Mouse (Mus musculus): Measurements from ENCODE around the gene Ggt1.
"Not testable (repeated sequence)": the region's sequence is repeated elsewhere in the genome, so short reads cannot be mapped to it uniquely, and the experiment has no call there.

Ggt1 gene

DNA sequence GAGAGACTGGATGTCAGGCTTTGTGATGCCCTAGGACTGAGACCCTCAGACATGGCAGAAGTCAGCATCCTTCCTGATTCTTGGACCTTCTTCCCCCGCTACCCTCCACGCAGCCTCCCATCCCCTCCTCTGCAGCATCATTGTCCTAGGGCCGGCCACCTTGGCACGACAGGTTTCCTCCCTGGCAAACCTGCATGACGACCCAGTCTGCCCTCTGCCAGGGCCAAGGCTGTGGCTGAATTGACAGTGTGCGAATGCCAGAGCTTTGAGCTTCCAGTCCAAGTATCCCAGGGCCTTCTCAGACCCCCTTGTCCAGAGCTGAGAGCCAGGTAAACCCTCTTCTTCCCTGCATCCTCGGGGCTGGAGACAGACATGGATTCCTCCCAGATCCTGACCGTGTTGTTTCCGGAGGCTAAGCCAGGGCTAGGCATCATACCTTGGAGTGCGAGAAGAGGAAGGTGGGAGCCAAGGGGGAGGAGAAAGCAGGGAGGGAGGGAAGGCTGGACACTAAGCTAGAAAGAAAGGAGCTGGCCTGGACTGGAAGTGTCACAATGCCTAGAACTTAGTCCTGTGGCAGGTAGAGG lies at the start of gene Ggt1:
Gene Ggt1, plus strand, starts transcription at position 534 of the 584 bp plus-strand sequence.
- no peak for DNase-seq (ENCODE audit: low spot score)

DNA sequence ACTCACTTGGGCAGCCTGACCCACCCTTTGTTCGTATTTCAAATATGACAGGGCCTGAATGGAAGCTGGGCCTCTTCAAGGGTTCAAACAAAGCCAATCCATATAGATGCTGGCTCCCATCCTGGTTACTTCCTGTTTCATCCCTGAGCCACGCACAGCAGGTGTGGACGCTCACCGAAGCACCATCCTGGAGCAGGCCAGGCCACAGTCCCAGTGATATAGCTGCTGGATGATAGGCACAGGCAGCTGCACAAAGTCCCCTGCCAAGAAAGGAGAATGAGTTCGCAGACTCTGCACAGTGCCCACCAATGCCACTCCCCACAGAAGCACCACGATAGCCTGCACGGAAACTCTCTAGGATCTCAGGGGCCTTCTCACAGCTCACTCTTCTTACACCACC lies 49.5 kb upstream of the Ggt1 start:
- no peak for DNase-seq (ENCODE audit: low spot score)

DNA sequence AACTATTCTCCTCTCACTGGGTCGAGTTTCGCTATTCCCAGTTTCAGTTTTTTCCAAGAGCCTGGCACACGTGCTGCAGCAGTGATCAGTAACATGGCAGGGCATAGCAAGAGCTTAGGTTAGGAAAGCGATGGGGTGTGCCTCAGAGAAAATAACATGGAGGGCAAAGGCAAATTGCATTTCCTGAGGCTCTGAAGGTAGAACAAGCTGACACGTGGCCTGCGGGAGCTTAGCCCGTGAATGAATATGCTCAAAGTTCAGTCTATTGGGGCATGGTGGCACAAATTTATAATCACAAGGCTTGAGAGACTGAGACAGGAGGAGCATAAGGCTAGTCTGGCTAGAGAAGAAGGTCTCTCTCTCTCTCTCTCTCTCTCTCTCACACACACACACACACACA lies 48.6 kb upstream of the Ggt1 start:
- DNase-seq (ENCODE audit: low spot score), result no peak

DNA sequence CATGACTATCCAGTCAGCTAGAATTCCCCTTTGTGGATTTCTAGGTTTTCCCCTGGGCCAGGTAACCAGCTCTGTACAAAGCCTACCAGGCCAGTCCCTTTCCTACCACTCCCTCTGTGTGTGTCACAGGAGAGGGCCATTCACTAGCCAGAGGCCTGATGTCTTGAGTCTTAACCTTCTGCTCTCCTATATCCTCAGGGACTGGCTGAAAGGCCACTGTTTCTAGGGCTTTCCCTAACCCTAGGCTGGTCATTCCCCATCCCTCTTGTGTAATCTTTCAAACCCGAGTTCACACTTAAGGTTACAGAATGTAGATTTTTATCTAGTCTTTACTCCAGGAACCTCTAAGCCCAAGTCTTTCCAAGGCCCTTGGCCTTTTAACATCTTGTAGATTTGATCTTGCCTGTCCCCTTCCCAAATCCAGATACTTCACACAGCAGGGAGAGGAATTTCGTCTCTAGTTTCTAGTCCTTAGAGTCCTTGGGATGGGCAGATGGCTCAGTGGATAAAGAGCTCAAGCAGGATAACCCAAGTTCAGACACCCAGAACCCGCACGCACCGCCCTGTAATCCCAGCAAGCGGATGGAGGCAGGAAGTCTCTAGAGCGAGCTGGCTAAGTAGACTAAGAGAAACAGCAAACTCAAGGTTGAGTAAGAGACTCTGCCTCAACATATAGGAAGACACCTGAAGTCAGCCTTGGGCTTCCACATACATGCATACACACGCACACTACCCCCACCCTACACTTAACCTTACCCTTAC lies 47.9 kb upstream of the Ggt1 start:
- DNase-seq (ENCODE audit: low spot score), result no peak

DNA sequence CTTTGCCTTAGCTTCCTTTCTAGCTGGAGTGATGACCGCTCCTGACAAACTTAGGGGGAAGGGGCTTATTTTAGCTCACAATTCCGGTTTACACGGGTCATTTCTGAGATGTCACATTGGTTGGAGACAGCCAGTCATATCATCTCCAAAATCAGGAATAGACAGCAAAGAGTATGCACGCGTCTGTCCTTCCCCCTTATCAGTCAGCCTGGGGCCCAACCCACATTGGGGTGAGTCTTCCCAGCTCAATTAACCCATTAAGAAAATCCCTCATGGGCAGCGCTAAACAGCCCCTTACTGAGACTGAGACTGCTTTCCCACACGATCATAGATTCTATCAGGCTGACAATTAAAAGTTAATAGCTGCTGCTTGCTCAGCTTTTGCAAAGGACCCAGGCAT lies 47.0 kb upstream of the Ggt1 start:
- no peak for DNase-seq (ENCODE audit: low spot score)

DNA sequence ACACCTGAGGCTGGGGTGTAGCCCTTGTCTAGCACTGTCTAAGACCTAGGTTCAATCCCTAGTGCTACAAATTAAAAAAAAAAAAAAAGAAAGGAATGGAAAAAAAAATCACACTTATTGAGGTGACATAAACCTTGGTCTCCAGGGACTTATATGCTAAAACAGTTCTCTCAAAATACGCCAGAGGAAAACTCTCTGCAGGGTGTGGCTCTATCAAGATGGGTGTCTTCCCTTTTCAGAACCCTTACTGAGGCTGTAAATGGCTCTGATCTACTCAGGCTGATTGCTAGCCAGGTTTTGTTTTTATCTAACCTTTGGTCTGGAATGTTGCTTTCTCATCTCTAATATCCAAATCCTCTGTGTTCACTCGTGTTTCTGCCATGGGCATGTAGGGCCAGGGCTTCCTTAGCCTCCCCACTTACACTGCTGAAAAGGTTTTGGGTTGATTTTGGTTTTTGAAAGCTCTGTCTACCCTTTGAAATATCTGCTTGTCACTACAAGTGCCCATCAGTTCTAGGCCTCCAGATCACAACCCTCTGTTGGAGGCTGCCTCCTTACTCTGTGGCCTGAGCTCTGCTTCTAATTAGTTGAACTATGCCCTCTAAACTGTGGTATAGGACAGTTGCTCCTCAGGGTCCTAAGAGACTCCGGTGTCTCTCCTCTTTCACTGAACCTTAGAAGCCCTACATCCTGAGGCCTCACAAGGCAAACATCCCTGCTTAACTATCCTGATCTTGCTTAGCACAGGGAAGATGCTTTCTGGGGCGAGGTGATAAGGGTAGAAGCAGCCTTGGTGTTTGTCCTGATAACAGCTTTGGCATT lies 46.0 kb upstream of the Ggt1 start:
- no peak for DNase-seq (ENCODE audit: low spot score)

DNA sequence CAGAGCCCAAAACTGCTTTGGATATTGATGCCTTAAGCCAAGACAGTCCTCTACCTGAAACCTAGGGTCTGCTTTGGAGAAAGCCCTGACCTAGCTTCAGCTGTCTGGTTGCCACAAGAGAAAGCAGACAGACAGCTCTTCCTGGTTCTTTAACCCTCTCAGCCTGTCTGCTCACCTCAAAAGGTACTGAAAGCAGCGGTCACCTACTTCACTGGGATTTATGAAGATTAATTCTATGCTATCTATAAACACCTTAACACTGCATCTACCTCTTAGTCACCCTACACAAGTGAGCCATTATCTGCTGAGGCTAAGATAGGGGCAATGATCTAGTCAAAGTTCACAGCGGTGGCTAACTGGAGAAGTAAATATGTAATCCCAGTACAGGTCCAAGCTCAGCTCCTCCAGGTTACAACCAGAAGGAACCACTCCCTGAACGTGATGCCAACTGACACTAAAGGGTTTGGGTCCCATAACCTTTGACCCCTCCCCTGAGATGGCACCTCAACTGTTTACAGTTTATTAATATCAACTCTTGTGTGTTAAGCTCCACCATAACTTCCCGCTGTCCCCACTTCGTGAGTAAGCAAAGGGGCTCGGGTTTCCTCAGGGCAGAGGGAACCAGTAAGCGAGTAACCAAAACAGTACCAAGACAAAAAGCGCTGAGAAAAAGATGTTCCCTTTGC lies 45.2 kb upstream of the Ggt1 start:
- DNase-seq (ENCODE audit: low spot score), result no peak

DNA sequence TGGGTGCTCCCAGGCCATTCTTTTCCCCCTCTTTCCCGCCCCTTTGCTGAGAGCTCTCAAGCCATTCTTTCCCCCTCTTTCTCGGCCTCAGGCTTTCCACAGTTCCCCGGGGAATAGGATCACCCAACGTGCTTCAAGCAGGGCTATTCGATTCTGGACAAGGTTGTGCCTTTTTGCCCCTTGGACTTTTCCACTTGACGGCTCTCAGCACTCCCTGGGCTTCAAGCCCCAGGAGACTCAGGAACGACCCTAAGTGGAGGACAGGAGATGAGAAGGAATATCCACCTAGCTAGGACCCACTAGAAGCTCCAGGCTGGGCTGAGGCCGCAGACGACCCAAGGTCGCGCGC lies 44.7 kb upstream of the Ggt1 start:
- DNase-seq (ENCODE audit: low spot score), result peak; percentile 61

DNA sequence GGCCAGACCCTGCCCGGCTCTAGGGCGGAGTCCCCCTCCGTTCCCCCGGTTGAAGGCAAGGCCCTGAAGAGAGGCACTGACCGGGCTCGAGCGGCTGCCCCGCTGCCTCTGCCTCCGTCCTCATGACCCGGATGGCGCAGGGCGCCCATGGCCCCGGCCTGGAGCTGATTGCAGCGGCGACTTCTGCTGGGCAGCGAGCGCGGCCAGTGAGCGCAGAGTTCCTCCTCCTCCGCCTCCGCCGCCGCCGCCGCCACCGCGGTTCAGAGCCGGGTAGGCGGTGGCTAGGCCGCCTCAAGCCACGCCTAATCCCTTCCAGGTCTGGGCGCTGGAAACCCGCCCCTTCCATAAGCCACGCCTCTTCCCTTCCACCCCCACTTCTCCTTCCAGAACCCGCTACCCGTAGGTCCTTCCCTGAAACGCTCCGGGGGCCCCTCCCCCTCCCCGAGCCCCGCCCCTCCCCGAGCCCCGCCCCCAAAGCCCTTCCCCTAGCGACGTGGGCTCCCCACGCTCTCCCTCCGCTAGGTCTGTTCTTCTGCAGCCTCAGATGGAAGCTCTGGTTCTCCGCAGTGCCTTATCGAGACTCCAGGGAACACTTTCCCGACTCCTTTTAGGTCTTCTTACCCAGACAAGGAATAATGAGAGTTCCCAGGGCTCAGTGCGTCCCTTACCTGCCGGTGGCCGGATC lies 44.2 kb upstream of the Ggt1 start, which contains the start of gene Snrpd3:
Gene Snrpd3, plus strand, starts transcription at position 479 of the 685 bp plus-strand sequence.
- peak; percentile 95 for DNase-seq (ENCODE audit: low spot score)

DNA sequence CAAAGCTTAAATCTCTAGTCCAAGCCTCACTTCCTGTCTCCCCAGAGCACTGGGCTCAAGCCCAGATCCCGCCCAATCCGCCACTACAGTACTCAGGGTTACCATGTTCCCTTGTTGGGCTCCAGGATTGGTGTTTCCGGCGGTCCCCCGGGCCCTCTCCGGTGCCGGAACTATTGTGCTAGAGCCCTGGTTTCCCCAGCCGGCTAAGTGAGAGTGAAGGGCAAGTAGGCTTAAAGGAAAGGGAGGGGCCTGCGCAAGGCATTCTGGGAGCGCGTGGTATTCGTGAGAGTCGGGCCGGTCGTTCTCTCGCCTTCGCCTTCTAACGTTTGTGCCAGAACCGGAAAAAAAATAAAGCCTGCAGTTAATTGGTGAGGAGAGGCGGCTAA lies 43.7 kb upstream of the Ggt1 start, which contains the start of gene Gucd1:
Gene Gucd1, minus strand, starts transcription at position 215 of the 386 bp plus-strand sequence.
- DNase-seq (ENCODE audit: low spot score), result peak; percentile 97

DNA sequence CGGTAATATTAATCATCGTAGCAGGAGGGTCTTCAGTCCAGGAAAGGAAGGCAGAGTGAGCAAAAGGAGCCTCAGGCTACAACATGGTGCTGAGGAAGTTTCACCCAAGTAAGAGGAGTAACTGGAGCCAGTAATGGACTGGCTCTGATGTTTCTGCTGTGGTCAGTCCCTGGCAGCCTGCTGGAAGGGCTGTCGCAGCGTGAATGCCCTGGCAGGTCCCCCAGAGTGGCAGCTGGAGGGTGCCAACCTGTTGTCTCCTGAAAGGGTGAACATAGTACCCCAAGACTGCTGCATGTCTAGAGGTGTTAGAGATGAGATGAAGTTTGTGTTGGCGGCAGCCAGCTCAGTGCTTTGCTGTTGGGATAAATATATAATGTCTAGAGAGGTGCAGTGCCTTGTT lies 40.8 kb upstream of the Ggt1 start:
- DNase-seq (ENCODE audit: low spot score), result no peak

DNA sequence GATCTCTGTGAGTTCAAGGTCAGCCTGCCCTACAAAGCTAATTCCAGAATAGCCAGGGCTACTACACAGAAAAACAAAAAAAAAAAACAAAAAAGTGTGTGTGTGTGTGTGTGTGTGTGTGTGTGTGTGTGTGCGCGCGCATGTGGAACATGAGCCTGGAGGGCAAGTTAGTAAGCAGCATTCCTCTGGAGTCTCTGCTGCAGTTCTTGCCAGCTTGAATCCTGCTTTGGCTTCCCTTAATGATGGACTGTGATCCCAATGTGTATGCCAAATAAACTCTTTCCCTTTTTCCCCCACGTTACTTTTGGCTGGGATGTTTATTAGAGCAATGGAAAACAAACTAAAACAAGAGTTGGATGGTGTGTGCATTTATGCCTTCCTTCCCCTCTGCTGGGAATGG lies 39.8 kb upstream of the Ggt1 start:
- no peak for DNase-seq (ENCODE audit: low spot score)

DNA sequence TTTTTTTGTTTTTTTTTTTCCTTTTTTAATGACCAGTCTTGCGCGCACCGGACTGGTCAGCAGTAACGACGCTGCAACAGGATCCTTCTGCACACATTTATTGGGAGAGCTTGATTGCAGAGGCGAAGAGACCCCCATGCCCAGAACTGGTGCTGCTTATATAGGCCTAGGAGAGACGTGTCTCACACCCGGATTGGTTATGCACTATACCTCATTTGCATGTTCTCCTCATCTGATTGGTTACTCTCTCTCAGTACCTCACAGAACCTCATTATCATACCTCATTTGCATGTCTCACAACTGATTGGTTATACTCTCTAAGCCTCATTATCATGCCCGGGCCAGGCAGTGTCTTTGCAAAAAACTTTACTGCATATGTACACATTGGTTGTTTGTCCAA lies 36.0 kb upstream of the Ggt1 start:
- not testable (repeated sequence) for DNase-seq (ENCODE audit: low spot score)

DNA sequence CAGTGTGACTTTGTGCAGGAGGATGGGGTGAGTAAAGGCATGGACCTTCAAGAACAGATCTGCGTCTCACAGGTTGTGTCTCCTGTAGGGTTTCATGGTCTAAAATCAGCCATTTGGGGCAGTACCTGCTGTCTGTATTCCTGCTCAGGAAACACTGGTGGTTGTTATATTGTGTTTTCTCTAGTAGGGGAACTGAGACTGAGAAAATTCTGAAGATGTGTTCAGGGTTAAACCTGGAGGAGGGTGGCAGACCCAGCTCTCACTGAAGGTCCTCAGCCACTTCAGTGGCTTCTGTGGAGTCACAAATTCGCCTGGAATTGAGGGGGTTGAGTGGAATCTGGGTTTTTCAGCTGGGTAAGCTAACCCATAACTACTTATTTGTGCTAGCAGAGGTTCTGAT lies 31.1 kb upstream of the Ggt1 start:
- no peak for DNase-seq (ENCODE audit: low spot score)

DNA sequence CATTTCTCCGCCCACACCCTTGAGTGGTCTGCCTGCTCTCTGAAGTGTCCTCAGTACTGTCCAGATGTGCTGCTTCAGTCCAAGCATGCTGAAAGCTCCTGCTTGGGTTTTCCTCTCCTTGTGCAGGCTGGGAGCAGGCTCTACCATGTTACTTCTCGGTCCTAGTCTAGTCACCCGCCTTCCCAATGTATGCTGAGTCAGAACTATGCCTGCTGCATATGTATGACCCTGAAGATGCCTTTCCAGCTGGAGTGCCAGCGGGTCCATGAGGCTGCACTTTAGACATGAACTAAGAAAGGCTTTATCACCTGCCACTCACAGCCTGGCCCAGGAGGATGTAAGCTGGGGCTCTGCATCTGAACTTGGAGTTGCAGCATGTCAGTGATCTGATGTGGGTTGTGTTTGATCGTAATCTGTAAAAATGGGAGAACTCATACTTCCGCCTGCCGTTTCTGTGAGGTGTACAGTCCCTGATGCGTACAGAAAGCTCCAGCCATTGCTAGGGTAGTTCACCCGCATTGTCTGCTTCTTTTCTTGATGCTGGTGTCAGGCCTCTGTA lies 29.8 kb upstream of the Ggt1 start:
- peak; percentile 49 for DNase-seq (ENCODE audit: low spot score)

DNA sequence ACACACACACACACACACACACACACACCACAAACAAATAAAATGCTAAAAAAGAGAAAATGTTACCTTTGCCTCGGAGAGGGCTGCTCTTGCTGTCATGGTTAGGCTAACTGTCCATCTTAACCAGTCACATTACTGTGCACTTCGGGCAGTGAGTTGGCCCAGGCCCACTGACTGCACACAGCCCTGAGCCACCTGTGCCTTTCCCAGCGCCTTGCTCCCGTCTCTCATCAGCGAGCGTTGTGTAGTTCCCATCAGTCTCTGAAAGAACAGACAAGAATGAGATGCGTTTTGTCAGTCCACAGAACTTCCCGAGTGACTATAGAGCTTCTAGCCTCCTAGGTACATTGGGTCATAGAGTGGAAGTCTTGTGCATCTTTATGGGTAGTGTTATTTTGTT lies 27.2 kb upstream of the Ggt1 start:
- DNase-seq (ENCODE audit: low spot score), result no peak

DNA sequence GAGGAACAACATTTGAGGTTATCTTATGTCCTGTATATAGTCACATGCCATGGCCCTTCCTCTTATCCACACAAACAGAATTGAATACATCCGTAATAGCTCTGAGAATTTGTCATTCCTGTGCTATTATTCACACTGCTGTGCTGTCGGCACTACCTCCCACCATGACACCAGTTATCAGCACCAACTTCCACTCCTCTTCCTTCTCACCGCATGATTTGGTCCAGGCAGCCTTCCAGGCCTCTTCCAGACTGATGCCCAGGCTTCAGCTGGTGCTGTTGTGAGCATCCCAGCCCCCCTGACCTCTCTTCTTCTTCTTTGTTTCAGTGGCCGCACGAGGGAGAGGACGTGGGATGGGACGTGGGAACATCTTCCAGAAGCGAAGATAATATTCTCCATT lies 26.5 kb upstream of the Ggt1 start:
- no peak for DNase-seq (ENCODE audit: low spot score)

DNA sequence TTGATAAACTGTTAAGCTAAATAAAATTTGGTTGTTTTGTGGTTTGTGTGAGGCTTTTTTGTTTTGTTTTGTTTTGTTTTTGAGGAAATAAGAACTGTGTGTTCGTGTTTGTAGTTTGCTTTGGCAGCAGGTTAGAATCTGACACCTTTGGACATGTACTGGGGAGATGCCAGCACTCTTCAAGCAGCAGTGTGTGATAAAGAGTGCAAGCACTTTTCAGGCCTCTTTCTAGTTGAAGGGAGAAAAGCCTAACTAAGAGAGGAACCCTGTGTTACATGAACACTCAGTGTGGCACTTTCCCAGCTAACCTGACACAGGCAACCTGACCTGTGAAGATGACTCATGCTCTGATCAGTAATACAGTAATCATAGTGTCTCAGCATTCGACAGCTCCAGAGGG lies 26.0 kb upstream of the Ggt1 start:
- DNase-seq (ENCODE audit: low spot score), result no peak

DNA sequence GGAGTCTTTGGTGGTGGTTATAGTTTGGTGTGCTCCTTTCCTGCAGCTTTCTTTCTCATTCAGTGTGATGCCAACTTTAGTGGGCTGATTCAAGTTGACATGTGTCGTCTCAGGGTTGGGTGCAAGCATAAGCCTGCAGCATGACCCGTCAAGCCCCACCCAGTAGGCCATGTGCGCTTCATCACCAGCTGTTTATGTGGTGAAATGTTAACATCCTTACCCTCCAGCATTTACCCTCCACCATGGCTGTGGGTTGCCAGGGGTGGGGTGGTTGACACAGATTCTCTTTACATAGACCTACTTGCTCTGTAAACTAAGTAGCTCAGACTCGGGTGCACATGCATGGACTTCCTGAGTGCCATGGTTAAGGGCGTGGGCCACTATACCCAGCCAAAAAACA lies 25.3 kb upstream of the Ggt1 start:
- peak; percentile 36 for DNase-seq (ENCODE audit: low spot score)

DNA sequence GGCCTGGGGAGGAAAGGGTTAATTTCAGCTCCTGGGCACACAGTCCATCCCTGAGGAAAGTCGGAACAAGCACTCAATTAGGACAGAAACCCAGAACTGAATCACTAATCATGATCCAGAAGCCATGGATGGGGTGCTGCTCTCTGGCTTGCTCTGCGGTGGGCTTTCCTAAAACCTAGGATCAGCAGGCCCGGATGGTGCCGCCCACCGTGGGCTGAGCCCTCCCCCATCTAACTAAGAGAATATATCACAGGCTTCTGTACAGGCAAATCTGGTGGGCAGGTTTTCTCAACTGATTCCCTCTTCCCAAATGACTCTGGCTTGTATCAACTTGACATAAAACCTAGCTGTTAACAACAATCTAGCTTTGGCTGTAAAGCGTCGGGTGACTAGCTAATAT lies 13.5 kb upstream of the Ggt1 start:
- peak; percentile 70 for DNase-seq (ENCODE audit: low spot score)

DNA sequence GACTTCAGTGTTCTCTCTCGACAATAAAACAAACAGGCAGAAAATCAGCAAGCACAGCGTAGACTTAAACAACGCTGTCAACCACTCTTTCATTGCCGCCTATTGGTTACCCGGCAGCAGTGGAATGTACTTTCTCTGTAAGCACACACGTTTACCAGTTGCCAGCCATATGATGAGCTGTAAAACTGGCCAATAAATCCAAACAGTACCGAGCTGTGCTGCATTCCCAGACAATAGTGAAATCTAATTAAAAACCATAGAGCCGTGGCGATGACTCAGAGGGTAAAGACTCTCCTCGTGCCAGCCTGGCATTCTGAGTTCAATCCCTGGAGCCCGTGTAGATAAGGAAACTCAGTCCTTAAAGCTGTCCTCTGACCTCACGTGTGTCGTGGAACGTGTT lies 12.9 kb upstream of the Ggt1 start:
- DNase-seq (ENCODE audit: low spot score), result peak; percentile 86

DNA sequence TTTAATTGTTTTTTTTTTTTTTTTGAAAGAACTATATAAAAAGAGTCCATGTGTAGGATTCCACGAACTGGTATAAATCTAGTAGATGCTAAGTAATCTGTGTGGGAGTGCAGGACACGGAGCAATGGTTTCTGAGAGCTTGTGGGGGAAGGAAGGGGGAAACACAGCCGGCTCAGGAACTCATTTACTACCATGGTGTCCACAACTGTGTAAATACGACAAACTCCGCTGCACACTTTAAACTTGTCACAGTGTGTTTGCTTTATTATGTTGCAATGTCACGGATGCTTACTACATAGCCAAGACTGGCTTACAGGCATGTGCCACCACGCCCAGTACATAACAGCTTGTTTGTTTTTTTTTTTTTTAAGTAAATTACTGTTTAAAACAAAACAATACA lies 11.5 kb upstream of the Ggt1 start:
- DNase-seq (ENCODE audit: low spot score), result no peak

Data from MN1 (cell line).